8 mouse cellular contexts compared by ENCODE assay signal in the genomic region with DNA sequence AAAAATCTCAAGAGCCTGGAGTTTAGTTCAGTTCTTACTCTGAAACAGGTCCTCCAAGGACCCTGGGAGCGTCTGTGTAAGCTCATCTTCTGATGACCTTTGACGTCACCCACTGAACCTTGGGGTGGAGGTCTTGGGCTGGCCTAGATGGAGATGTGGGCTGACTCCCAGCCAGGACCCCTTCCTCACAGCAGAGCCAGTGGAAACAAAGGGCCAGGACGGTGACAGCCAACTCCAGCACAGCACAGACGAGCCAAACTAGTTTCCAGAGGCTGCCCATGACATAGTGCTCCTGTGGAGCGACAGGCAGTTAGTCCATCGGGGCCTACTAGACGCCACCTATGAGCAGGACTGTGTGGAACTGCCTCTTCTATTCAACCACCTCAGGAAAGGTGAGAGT. TPM values are rescaled to one million over a fixed set of nuclear protein-coding genes. Genes with fewer than 3 reads are reported as not detected.
DNase-seq lines count a peak whose midpoint lies in the region.

No protein-coding gene starts in this region.

- peak; percentile 2 to 6 for DNase-seq in frontal cortex, postnatal 25 days (ENCODE audit: low spot score in 2 of 2)
- no peak for DNase-seq in frontal cortex, adult 2 months (ENCODE audit: extremely low spot score in 1 of 2, low spot score in 1 of 2)
- peak; percentile 3 to 9 for DNase-seq in layer of hippocampus, postnatal 14 days (ENCODE audit: low spot score in 2 of 2)
- DNase-seq in layer of hippocampus, adult 9-11 months, result no peak
- peak; percentile 1 for DNase-seq in ovary, adult 18-20 months (ENCODE audit: low spot score)
- DNase-seq in ovary, postnatal 10 days (ENCODE audit: low spot score), result no peak
- DNase-seq in right cerebral cortex, postnatal 4 days, result peak; percentile 19
- no peak for DNase-seq in embryo, embryonic 10.5 days (ENCODE audit: low spot score)

RNA-seq across cellular contexts. Expression of a gene that starts 16.7 kb away (rescaled TPM):
- polyA plus RNA-seq in frontal cortex, adult 2 months (2012; rRNA removed), result 101 and 109 TPM in 2 replicates
- total RNA-seq in layer of hippocampus, postnatal 14 days (2021), result 100 to 1,000 TPM; 143 to 160 TPM

RNA-seq across cellular contexts. Expression of a gene that starts 16.7 kb away (rescaled TPM):
- 86.6 and 87.9 TPM in 2 replicates for polyA plus RNA-seq in frontal cortex, adult 2 months (2012; rRNA removed)
- 10 to 100 TPM; 61.3 to 65.4 TPM for total RNA-seq in layer of hippocampus, postnatal 14 days (2021)

RNA-seq across cellular contexts. Expression of a gene that starts 35.4 kb away (rescaled TPM):
- polyA plus RNA-seq in frontal cortex, adult 2 months (2012; rRNA removed), result 69.5 and 70.8 TPM in 2 replicates
- total RNA-seq in layer of hippocampus, postnatal 14 days (2021), result 10 to 100 TPM; 75.2 to 78.9 TPM

RNA-seq across cellular contexts. Expression of a gene that starts 38.9 kb away (rescaled TPM):
- polyA plus RNA-seq in frontal cortex, adult 2 months (2012; rRNA removed), result 36.9 and 41.1 TPM in 2 replicates
- 10 to 100 TPM; 29.4 to 33.0 TPM for total RNA-seq in layer of hippocampus, postnatal 14 days (2021)

RNA-seq across cellular contexts. Expression of a gene that starts 39.0 kb away (rescaled TPM):
- 19.6 and 22.3 TPM in 2 replicates for polyA plus RNA-seq in frontal cortex, adult 2 months (2012; rRNA removed)
- total RNA-seq in layer of hippocampus, postnatal 14 days (2021), result 10 to 100 TPM; 29.5 to 31.2 TPM

Comparison
In these comparisons a context has a peak if more than half of its experiments do, and no peak if none do; other contexts are left out.
1. DNase-seq: peak in frontal cortex, postnatal 25 days (2 of 2), layer of hippocampus, postnatal 14 days (2 of 2), ovary, adult 18-20 months (single experiment) and right cerebral cortex, postnatal 4 days (single experiment); none in frontal cortex, adult 2 months (0 of 2), layer of hippocampus, adult 9-11 months (single experiment), ovary, postnatal 10 days (single experiment) and embryo, embryonic 10.5 days (single experiment).